Mouse (Mus musculus) adrenal gland, postnatal 14 days (tissue): ENCODE results near the gene Mef2a. TPM values are rescaled to one million over a fixed set of nuclear protein-coding genes. Genes with fewer than 3 reads are reported as not detected.
"Not testable (repeated sequence)": the region's sequence is repeated elsewhere in the genome, so short reads cannot be mapped to it uniquely, and the experiment has no call there.

Experiments used
- DNase-seq: peaks from one replicate; pipeline ENCODE4 v3.0.0; 2021; ENCODE audit warnings: mixed read lengths
- total RNA-seq: library from RNA; stranded (reverse); gene quantifications from 2 replicates; pipeline ENCODE4 v1.2.3, GENCODE M21; 2021

Gene Mef2a
- total RNA-seq, 1 experiment from 2014 or later, result 69.8 TPM

DNA sequence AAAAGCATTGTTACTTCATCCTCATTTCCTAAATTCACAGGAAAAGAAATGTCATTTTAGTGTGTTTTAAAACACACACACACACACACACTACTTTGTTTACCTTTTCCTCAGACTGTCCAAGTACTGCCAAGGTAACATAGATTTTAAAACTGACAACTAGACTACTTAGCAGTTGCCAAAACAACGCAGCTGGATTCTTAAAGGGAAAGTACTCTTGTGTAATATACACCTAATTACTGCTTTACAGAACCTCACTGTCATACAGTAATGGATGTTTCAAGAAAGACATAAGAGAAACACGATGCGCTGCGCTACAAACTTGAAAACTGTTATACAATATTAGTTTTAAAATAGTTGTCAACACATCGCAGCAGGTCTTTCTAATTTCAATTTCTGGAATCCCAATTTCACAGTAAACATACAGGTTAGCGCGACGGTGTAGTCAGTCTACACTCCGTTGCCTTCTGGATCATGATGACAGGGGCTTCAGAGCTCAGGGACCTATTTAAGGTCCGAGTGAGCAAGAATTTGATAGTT is 1.2 kb downstream of the Mef2a start:
- no peak for DNase-seq

DNA sequence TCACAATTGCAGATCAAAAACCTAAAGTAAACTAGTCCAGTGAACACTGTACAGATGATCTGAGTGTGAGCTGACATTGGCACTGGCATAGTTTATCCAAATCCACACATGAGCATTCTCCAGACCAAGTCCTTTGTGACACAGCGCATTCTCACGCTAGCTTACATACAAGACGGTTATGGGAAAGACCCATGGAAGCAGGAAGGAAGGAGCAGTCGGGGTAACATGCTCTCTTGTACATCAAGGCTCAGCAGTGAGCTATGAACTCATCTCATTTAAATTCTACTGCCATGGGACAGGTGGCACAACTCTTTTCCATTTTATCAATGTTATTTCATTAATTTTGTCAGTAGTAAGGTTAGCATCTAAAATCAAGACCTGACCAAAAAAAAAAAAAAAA is 3.0 kb downstream of the Mef2a start:
- no peak for DNase-seq

DNA sequence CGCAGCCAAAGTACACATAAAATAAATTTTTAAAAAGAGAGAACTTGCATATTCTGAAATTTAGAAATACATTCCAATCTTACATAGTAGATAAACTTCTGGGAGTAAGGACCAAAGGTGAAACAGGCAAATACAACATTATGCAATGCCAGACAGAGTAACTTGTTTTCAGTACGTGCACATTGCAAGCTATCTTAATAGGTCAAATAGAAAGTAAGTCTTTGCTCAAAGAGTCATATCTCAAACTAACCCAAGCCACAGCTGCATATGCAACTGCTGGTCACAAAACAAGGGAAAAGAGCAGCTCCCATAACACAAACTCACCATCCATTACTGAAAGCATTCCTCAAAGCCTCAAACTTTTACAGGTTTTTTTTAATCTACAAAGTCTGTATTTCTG is 4.3 kb downstream of the Mef2a start:
- no peak for DNase-seq

DNA sequence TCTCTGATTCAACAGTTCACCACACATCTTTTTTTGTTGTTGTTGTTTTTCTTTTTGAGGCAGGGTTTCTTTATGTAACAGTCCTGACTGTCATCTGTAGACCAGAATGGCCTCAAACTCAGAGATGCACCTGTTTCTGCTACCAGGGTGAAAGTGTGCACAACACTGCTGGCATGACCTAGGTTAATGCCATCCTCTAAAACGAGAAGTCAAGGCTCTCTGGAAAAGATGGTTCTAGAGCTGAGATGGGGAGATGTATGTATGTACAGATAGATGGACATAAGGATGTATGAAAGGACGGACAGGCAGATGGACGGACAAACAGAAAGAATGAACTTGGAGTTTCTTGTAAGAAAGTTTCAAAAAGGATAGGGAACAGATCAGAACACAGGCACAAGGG is 12.1 kb downstream of the Mef2a start:
- DNase-seq, result no peak

DNA sequence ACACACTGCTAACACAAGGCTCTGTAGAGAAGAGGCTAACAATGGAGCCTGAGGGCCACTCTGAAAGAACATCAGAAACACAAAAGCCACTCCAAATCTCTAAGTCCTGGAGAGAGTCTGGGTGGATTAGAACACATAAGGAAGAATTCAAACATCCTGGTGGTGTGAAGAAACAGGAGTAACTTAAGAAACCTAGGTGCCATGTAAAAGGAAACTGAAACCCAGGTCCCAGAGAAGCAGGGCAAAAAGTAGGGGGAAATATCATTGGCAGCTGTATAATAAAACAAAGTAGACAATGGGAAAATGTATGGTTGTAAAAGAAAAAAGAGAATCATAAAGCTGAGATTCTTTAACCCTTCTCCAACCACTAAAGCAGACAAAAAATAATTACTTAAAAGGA is 12.8 kb downstream of the Mef2a start:
- no peak for DNase-seq

DNA sequence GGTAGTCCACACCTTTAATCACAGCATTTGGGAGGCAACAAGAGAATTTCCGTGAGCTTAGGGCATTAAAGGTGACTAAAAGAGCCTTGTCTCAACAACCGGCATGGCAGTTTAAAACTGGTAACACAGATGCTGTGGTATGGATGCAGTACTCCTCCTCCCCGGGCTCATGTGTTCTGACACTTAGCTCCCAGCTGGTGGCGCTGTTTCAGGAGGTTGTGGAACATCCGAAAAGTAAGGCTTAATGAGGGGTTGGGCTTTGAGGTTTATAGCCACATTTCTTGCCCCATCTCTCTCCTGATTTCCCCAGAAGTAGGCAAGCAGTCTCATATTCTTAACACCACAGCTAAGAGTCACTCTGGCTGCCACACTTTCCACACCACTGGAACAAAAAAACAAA is 16.8 kb downstream of the Mef2a start:
- peak; percentile 33 for DNase-seq

DNA sequence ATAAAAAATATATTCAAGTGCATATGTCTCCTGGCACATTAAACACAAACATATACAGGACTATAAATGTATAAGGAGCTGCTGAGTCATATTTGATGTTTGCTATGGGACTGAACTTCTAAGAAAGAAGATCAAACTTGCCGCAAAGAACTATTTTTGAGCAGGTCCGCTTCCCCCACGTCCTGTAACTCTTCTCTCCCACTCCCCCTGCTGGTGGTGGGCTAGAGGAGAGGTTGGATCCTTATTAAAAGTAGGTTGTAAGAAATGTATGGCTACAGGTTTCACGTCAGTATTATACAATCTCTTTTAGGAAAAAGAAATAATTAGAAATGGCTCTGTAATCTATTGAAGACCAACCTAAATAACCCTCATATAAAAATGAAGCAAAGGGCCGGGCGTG is 19.0 kb downstream of the Mef2a start:
- no peak for DNase-seq

DNA sequence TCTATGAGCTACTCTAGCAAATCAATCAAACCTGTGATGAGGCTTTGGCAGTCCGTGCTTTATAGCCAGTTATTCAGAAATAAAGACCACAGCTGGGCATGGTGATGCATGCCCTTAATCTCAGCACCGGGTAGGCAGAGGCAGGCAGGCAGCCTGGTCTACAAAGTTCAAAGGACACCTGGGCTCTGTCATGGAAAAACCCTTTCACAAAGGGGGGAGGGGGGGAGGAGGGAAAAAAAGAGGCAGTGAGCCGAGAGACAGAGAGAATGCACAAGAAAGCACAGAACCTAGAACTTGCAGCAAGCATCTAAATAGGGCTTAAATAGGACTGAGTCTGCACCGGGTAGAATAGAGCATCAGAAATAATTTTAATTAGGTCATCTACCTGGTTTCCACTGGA is 19.7 kb downstream of the Mef2a start:
- no peak for DNase-seq

DNA sequence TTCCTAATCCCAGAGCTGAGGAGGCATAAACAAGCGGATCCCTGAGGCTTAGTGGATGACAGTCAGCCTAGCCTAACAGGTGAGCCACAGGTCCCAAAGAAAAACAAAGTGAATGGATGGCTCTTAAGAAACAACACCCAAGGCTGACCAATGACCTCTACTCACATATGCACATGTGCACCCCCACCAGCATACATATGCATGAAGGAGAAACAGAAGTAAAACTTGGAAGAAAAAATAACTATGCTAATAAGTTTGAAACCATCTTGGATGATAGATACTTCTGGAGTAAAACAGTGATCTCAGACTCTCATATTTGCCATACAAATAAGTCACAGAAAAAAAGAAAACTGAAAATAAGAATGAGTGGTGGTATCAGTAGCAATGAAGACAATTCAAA is 28.2 kb downstream of the Mef2a start:
- no peak for DNase-seq

DNA sequence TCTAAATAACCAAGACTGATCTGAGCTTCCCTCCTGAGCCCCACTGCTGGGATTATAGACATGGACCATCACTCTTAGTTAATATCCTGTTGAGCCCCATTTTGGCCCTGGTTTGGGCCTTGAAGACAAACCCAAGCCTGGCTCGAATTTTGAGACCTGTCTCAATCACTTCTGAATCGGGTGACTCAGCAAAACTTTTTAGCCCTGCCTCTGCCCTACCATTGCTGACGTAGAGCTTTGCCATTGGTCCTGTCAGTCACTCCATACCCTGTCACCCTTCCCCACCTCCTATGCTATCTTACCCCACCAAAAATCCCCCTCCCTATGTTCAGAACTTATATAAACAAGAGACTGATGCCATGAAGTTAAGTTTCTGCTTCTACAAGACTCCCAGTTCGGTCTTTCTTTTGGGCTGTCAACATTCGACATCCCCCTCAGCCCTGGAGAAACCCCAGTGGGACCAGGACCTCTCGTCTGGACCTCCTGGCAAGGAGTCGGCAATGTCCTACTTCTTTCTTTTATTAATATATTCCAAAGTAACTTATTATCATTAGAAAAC is 30.5 kb downstream of the Mef2a start:
- DNase-seq, result peak; percentile 27

DNA sequence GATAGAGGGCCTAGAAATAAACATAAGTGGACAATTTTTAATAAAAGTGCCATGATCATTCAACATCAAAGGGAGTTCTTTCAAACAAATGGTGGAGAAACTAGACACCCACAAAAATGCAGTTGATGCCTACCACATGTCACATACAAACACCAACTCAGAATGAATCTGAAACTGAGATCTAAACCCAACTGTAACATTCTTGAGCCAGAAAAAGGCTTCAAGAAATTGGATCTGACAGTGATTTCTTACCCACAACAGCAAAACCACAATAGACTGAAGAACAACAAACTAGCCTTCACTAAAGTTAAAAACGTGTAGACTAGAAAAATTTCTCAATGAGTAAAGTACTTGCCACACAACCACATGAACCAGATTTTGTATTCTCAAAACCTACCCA is 52.3 kb downstream of the Mef2a start:
- no peak for DNase-seq

DNA sequence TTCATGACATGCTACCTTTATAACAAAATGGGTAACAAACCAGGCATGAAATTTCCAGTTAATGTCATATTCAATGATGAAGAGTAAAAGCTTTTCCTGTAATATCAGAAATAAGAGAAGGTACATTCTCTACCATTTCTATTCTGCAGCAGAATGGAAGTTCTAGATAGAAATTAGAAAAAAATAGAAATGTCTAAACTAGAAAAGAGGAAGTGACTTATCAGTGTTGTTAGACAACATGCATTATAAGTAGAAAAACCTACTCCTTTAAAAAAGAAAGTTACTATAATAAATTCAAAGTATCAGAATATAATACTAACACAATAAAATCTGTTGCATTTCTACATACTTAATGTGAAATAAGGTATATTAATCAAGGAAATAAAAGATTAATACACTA is 54.0 kb downstream of the Mef2a start:
- DNase-seq, result no peak

DNA sequence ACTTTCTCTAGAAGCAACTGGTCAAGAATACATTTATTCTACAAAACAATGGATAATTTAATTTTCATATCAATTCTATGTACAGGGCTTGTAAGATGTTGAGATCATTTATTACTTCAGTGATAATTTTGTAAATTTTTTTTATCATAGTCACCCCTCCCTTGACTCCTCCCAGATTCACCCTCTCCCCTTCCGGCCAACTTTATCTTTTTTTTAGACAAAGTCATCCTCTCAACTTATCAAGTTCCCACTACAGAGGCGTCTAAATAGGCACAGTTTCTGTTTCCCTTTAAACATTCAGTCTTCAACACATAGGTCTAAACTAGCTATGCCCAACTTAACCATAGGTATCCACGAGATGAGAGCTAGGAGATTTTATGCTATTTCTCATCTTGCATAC is 59.5 kb downstream of the Mef2a start:
- no peak for DNase-seq

DNA sequence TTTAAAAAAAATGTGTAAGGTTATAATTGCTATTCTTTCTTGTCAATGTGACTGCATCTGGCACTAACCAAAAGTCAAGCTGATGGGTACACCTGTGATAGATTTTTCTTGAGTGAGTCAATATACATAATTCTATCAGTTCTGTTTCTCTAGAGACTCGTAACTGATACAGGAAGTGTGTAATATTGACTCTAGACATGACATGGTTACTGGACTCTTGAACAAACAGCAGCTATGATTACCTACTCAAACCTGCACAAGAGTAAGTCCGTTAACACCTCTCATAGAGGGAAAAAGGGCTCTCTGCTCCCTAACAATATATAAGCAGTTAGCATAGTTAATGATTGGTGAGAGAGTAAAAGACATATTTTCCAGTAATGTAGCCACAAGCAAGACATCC is 62.5 kb downstream of the Mef2a start:
- DNase-seq, result no peak

DNA sequence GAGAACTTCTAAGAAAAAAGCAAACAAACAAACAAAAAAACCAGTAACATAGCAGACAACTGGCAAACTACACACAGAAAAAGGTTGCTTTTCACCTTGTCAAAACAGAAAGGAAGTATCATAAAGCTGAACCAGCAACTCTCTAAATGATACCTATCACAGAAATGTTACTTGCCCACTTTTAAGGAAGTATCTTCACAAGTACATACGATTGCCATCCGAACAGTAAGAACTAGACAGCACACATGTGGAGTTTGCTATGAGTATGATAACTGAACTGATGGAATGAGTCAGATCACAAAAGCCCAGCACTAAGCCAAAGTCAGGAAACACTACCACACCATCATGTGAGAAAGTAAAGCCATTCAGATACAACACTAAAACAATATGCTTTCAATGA is 64.6 kb downstream of the Mef2a start:
- DNase-seq, result no peak

DNA sequence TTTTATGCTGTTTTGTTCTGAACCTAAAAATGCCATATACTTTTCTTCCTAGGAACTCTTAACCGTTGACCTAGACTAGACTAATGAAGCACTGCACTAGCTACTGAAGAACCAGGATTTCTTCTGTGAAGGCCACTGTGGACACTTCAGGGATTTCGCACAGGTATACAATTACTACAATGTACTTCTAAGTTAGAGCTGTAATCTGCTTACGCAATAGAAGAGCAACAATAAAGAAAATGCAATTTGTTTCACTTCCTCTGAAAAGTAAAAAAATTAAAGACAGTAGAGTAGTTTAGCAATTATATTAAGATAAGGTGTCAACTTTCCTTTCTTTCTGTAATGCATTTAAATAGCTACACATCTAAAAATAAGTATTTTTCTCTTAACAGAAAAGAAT is 65.6 kb downstream of the Mef2a start:
- DNase-seq, result no peak

DNA sequence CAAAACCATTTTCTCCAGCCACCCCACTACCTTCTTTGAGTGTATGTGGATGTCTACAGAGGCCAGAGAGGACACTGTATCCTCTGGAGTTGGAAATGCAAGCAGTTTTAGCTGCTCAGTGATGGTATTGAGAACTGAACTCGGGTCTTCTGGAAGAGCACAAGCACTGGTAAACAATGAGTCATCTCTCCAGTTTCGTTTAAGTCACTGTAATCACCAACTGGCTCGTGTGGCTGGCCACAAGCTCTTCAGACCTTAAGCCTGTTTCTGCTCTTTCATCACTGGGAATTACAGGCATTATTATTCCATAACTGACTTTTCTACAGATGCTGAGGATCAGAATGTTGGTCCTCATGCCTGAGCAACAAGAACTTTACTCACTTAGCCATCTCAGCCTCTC is 67.7 kb downstream of the Mef2a start:
- DNase-seq, result no peak

DNA sequence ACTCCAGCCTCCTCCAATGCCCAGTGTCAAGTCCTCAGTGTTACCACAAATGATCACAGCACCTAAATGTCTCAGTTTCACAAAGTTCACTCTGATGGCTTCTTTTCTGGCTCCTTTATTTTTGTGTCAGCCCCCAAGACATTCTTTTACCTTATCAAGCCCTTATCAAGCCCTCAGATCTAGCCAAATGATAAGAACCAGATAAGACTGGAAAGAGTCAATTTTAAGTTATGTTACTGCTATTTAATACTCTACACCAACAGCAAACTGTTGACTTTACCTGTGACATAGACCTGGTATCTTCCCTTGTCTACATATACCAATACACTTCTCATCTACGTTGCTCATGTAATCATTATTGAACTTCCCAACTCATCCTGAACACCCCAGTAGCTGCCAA is 76.2 kb downstream of the Mef2a start:
- DNase-seq, result no peak

DNA sequence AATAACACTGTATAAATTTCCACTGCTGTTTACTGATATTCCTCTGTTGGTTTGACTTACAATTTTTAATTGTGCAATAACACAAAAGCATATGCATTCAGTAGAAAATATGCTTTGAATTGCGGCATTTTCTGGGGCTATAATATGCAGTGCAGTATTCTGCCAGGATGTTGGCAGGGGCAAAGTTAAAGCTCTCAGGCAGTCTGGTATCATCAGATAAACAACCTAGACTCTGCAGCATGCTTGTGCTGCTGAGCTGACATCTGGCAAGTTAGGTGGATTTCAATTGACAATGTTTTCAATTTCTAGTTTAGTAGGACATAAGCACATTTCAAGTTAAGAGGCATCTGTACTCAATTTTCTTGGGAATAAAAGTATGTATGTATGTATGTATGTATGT is 81.3 kb downstream of the Mef2a start:
- DNase-seq, result no peak

DNA sequence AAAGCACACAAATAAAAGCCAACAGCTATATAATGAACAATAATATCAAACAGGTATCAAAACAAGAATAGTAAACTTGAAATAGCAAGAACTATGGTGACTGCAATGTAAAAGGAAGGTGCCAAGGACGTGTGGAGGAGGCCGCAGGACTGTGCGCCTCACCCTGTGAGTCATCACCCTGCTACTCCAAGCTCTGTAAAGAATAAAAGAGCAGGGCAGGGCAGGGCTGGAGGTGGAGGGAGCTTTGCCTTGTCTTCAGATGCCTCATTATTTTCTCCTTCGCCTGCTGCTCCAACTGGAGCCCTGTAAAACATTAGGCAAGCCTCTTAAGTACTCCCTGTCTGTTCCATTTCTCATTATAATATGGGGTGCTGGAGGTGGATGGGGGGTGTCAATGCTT is 85.2 kb downstream of the Mef2a start:
- DNase-seq, result peak; percentile 41

DNA sequence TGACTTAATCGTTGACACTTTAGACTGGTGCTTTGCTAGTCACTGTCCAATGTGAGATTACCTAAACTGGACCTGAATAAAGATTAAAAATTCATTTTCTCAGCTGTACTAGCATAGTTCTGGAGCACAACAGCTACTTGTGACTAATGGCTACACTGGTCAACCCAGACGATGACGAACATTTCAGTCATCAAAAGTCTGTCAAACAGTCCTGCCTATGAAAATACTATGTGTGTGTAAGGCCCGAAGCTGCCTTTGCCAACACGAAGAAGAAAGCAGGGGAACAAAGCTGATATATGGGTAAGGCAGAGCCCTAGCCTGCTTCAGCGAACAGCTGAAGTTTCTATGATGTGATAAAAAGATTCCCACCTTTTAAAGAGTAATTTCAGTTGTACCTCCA is 89.1 kb downstream of the Mef2a start:
- no peak for DNase-seq

DNA sequence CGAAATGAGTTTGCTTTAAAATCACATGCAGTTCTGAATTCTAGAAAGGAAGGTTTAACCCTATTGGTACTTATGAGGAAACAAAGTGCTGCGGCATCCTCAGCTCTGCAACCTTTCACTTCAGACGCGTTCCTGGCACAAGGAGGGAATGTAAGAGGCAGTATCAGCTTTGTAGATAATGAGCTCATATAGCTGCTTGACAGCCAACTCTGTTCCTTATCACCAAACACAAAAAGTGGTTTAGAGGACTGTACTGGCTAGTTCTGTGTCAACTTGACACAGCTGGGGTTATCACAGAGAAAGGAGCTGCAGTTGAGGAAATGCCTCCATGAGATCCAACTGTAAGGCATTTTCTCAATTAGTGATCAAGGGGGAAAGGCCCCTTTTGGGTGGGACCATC is 102.2 kb downstream of the Mef2a start:
- not testable (repeated sequence) for DNase-seq

DNA sequence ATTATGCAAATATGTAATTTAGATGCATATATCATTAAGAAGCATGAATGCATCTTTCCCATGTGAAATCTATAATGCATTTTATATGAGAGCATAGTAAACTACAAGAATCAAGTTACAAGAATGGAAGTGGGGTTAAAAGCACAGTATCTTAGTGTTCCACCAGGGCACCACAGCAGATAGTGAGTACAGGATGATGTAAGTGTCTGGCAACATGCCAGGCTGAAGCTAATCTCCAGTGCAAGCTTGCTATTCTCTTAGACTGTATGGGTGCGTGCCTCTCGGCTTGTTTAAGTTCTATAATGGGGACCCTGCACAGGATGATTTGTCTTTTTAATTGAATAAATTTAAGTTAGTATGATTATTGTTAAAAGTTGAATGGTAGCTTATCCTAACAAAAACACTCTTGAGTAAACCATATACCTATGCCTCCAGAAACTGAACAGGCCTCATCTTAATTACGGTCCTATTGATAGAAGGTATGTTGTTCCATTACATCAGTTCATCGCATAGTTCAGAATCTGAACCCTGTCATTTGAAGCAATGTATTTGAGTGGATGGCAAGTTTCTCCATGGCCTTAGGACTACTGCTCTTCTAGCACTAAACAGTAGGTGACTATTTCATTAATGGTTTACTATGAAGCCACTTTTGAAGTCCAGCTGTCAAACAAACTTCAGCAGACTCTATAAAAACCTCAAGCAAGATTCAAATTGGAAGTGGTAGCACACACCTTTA is 112.7 kb downstream of the Mef2a start:
- DNase-seq, result peak; percentile 87

DNA sequence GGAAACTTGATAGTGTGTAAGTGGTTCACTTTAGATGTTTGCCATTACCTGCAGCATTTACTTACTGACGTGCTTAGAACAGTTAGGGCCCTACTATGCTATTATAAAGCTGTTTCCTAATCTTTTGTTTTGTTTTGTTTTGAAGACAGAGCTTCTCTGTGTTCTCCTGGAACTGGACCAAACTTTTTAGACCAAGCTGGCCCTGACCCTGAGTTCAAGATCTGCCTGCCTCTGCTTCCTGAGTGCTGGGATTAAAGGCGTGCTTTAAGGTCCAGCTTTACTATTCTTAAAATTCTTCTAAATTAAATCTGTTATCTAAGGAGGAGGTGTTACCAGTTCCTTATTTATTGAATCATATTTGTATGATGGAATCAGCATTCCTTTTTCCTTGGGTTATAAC is 126.6 kb downstream of the Mef2a start:
- no peak for DNase-seq
